Mouse (Mus musculus): Measurements from ENCODE around the gene Ttc7b.

DNA sequence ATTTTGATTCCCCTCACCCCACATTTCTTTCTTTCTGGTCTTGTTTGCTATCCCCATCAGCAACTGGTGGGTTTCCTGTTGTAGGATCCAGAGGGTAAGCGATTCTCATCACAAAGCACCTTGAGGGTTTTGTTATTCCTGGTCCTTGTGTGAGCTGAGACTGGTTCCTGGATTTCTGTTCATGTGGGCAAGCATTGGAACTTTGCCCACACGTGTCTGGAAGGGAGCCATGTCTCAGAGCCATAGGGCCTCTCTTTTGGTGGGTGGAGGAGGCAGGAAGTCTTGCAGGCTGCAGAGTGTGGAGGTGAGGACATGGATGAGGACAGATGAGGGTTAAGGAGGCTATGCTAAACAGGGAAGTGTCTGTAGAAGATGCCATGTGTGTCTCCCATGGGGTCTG is 260.5 kb downstream of the Ttc7b start:
- no peak for TF ChIP-seq MAX (IDR thresholded peaks at IDR 0.05; ENCODE audit: low read depth)
- TF ChIP-seq TCF3 (IDR thresholded peaks at IDR 0.05; ENCODE audit: insufficient read length, low read depth) = no peak
- TF ChIP-seq SRF (IDR thresholded peaks at IDR 0.05; ENCODE audit: control insufficient read depth, insufficient read length, low read depth) = no peak
- no peak for TF ChIP-seq POLR2A (IDR thresholded peaks at IDR 0.05; ENCODE audit: insufficient read length, low read depth)
- TF ChIP-seq E2F4 (IDR thresholded peaks at IDR 0.05; ENCODE audit: insufficient read depth) = no peak
- TF ChIP-seq MYOG (IDR thresholded peaks at IDR 0.05; ENCODE audit: control insufficient read depth in 1 of 3, insufficient read depth in 1 of 3, insufficient read length in 2 of 3, low read depth in 2 of 3) = no peak
- TF ChIP-seq CEBPB (IDR thresholded peaks at IDR 0.05; ENCODE audit: insufficient read depth, poor library complexity, severe bottlenecking) = no peak
- TF ChIP-seq USF1 (IDR thresholded peaks at IDR 0.05; ENCODE audit: low read depth) = no peak
- no peak for TF ChIP-seq POLR2AphosphoS2 (IDR thresholded peaks at IDR 0.05; ENCODE audit: insufficient read length, low read depth)
- no peak for TF ChIP-seq TCF12 (IDR thresholded peaks at IDR 0.05; ENCODE audit: insufficient read depth, poor library complexity, severe bottlenecking)
- TF ChIP-seq MYOD1 (IDR thresholded peaks at IDR 0.05; ENCODE audit: control insufficient read depth in 1 of 3, insufficient read length in 2 of 3, low read depth in 2 of 3) = no peak
- no peak for TF ChIP-seq REST (IDR thresholded peaks at IDR 0.05; ENCODE audit: insufficient read depth, insufficient read length)
